Mouse (Mus musculus) c-Kit-positive CD71-negative TER-119-negative erythroid progenitor cells, embryonic 14.5 days (primary cell): ENCODE results near the gene Tsen34.

Source experiments
- DNase-seq: peaks from one replicate; pipeline ENCODE4 v3.0.0-alpha.2; 2013; ENCODE audit warnings: low read depth

The Tsen34 gene

GRCm38 (mm10) chr7:3692382-3692986 is at the start of gene Tsen34:
Gene Tsen34 (plus strand): TSS chr7:3692863.
- DNase-seq: no peak

GRCm38 (mm10) chr7:3643412-3643811 is 49.3 kb upstream of the Tsen34 start:
- no peak for DNase-seq

- no peak for DNase-seq
These were observed 48.8 kb upstream of the Tsen34 start for GRCm38 (mm10) chr7:3643843-3644242.

GRCm38 (mm10) chr7:3644348-3644671 is 48.4 kb upstream of the Tsen34 start:
- no peak for DNase-seq

GRCm38 (mm10) chr7:3644672-3645487 is 47.8 kb upstream of the Tsen34 start, which contains the start of gene Cnot3:
Gene Cnot3 (plus strand): TSS chr7:3645268.
- peak; percentile 97 for DNase-seq

- DNase-seq: no peak
These were observed 47.1 kb upstream of the Tsen34 start for GRCm38 (mm10) chr7:3645488-3646025.

- no peak for DNase-seq
These were observed 46.5 kb upstream of the Tsen34 start for GRCm38 (mm10) chr7:3646188-3646587.

- no peak for DNase-seq
These were observed 46.0 kb upstream of the Tsen34 start for GRCm38 (mm10) chr7:3646641-3647040.

- DNase-seq: no peak
These were observed 35.7 kb upstream of the Tsen34 start for GRCm38 (mm10) chr7:3656966-3657365.

GRCm38 (mm10) chr7:3658578-3658977 is 34.1 kb upstream of the Tsen34 start:
- no peak for DNase-seq

GRCm38 (mm10) chr7:3664524-3665214 is 28.0 kb upstream of the Tsen34 start:
- no peak for DNase-seq

- DNase-seq: peak; percentile 96
These were observed 27.2 kb upstream of the Tsen34 start, which contains the start of gene Leng1 for GRCm38 (mm10) chr7:3665215-3666114. Gene Leng1 (minus strand): TSS chr7:3665840.

GRCm38 (mm10) chr7:3666921-3667391 is 25.7 kb upstream of the Tsen34 start:
- no peak for DNase-seq

- peak; percentile 86 for DNase-seq
These were observed 18.0 kb upstream of the Tsen34 start for GRCm38 (mm10) chr7:3674507-3675227.

GRCm38 (mm10) chr7:3675228-3675548 is 17.5 kb upstream of the Tsen34 start:
- no peak for DNase-seq

GRCm38 (mm10) chr7:3676371-3676770 is 16.3 kb upstream of the Tsen34 start:
- no peak for DNase-seq

GRCm38 (mm10) chr7:3677342-3677741 is 15.3 kb upstream of the Tsen34 start, which contains the start of gene Tmc4:
Gene Tmc4 (minus strand): TSS chr7:3677553.
- DNase-seq: no peak

- DNase-seq: no peak
These were observed 8.6 kb upstream of the Tsen34 start for GRCm38 (mm10) chr7:3683908-3684550.

GRCm38 (mm10) chr7:3684698-3685097 is 8.0 kb upstream of the Tsen34 start:
- DNase-seq: no peak
